Mouse (Mus musculus) brain, embryonic 18.5 days (tissue): ENCODE measurements at regions not wholly inside any gene's neighbourhood (a gene's known extent, or its start where the extent isn't known, plus 50 kb on each side); places are given as distances from the start of the nearest gene placed in this dataset.

ENCODE experiments used
- DNase-seq: peaks from one replicate; pipeline ENCODE4 v3.0.0-alpha.2; 2012; ENCODE audit warnings: low read depth, low spot score

DNA sequence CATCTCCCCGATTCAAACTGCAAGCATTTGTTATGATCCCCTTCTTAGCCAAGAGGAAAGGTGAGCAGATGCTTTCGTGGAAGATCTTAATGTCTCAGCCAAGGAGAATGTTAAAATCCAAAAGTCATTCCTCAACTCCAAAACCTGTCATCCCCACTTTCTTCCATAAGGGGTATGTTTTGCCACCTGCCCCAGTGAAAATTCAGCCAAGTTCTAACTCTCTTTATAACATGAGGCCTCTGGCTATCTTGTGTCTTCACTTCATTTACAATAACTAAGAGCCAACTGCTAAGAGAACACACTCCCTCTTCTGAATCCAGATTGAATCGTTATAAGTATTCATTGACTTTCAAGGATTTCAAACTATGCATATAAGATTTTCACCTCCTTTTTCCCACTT, 246.7 kb upstream of the Adam34 start:
- DNase-seq = peak; percentile 43

GRCm38 (mm10) chr8:43949224-43950021, 239.6 kb upstream of the Adam34 start:
- no peak for DNase-seq

DNA sequence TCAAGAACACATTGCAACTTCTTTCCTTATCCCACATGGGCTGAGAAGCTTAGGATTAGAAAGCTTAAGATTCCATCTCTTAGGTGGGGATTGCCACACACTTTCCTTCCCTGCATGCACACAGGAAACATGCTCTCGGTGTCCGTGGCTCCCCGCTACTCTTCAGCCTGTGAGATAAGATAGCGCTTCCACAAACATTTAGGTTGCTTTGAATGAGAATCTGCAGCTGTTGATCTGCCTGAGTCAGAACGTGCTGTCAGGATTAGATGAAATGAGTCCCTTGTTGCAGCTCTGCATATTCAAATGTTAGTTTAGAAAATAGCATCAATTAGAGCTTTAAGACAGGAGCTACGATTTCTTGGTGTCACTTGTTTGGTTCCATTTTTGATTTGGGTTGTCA, 239.0 kb upstream of the Adam34 start:
- DNase-seq = no peak

DNA sequence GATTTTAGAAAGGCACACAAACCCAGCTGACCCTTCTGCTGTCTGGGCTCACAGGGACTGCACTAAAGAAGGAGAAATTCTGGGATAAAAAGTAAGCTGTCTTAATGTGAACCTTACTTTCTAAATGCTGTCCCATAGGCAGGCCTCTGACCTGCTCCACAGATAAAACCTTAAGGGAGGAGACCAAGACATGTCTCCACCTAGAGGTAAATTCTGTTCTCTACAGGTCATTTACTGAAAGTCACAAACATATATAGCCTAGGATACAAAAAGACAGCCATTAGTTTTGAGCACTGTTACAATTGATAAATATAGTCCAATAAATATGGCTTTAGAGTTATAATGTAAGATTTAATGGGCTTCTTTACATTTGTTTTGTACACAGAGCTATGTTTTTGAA, 221.9 kb upstream of the Adam34 start:
- no peak for DNase-seq

GRCm38 (mm10) chr8:43922982-43923381, 213.1 kb upstream of the Adam34 start:
- DNase-seq = no peak

- DNase-seq = no peak
These were observed 211.4 kb upstream of the Adam34 start for GRCm38 (mm10) chr8:43921263-43921662.

DNA sequence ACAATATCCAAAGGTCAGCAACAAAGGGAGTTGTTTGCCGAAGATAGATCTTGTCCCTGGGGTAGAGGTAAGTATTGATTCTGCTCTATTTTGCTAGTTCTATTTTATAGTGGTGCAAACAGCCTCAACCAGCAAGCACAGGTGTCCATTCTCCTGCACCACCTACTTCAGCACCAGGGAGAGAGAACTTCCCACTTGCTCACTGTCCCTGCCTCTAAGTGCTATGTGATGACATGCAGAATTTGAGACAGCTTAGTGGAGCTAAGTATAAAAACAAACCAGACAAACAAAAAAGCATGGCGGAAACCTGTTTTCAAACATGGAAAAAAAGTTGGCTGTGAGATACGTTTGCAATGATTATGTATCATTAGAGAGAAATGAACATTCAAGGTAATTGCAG, 196.3 kb upstream of the Adam34 start:
- no peak for DNase-seq

GRCm38 (mm10) chr8:43895171-43895570, 185.3 kb upstream of the Adam34 start:
- no peak for DNase-seq

GRCm38 (mm10) chr8:43853820-43854590, 144.2 kb upstream of the Adam34 start:
- no peak for DNase-seq
